Mouse (Mus musculus): ENCODE measurements around the gene Pdk1.

DNA sequence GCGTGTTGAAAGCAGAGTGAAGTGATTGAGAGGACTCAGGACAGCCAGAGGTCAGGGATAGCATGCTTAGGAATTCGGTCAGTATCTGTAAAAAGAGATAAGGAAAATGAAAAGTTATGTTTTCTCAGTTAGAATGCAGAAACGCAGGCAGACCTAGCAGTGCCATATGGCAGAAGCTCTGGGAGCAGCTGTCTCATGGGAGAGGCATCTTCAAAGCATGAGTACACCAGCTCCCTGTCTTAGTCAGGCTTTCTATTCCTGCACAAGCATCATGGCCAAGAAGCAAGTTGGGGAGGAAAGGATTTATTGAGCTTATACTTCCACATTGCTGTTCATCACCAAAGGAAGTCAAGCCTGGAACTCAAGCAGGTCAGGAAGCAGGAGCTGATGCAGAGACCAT is 8.0 kb upstream of the Pdk1 start:
- no peak for TF ChIP-seq POLR2A (IDR thresholded peaks at IDR 0.05; ENCODE audit: borderline replicate concordance, extremely low read depth, insufficient read depth, insufficient read length, poor library complexity, severe bottlenecking)
- TF ChIP-seq CTCF (IDR thresholded peaks at IDR 0.05; ENCODE audit: borderline replicate concordance, extremely low read depth, insufficient read depth, insufficient read length): no peak
